Mouse (Mus musculus) midbrain, embryonic 10.5 days (tissue): ENCODE data around the gene Gpc1. TPM values are rescaled to one million over a fixed set of nuclear protein-coding genes. Genes with fewer than 3 reads are reported as not detected.

ENCODE experiments used
- DNase-seq: peaks from one replicate; pipeline ENCODE4 v3.0.0-alpha.2; 2017; ENCODE audit warnings: low spot score
- H3K27ac ChIP-seq: fragments of 300-500 bp; sonication (generic); replicated peaks from 2 replicates; pipeline ENCODE4 v1.5.1; 2016; ENCODE audit warnings: mild to moderate bottlenecking
- H3K27me3 ChIP-seq: fragments of 300-500 bp; sonication (generic); 2 replicates; pipeline ENCODE4 v1.6.1; 2016; ENCODE audit warnings: low read depth, mild to moderate bottlenecking; ENCODE audit not compliant: poor library complexity, severe bottlenecking
- H3K36me3 ChIP-seq: fragments of 300-500 bp; sonication (generic); 2 replicates; pipeline ENCODE4 v1.6.1; 2016; ENCODE audit warnings: mild to moderate bottlenecking, moderate library complexity
- H3K4me1 ChIP-seq: fragments of 300-500 bp; sonication (generic); 2 replicates; pipeline ENCODE4 v1.6.1; 2016
- H3K4me3 ChIP-seq: fragments of 300-500 bp; sonication (generic); 2 replicates; pipeline ENCODE4 v1.5.1; 2016; ENCODE audit warnings: mild to moderate bottlenecking, moderate library complexity
- H3K9me3 ChIP-seq: fragments of 300-500 bp; sonication (generic); replicated peaks from 2 replicates; pipeline ENCODE4 v1.6.1; 2016; ENCODE audit warnings: mild to moderate bottlenecking
- WGBS: fragments of 180-500 bp; shearing (Covaris S2); methylation state at CpG from one replicate; pipeline ENCODE4 v1.1.7; 2016; 5-methylcytosine and 5-hydroxymethylcytosine counted together
- polyA plus RNA-seq: library from polyadenylated mRNA; unstranded; fragments of >200 nt; fragmentation: Nextera tagmentation; extraction: Ambion mirVana; gene quantifications from 2 replicates; pipeline ENCODE4 v1.2.1, GENCODE M21; 2016

The Gpc1 gene
- polyA plus RNA-seq, 1 experiment from 2014 or later = 65.5 TPM

DNA sequence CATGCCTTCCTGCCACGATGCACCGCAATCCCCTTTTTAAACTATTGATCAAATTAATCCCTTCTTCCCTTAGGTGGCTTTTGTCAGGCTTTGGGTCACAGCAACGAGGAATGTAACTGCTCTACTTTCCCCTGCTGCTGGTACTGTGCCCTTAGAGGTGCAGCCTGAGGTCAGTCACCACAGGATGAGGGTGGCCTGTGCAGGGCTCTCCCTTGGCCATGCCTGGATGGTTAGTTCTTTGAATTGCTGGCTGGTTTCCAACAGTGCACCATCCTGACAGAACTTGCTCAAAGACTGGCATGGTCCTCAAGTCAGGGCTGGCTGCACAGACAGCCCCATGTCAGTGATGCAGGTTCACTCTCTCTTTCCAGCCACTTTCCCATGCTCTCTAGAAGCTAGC is 42.6 kb downstream of the Gpc1 start:
- H3K27me3 ChIP-seq = no peaks in the 10 kb centered on the region
- no peaks in the 10 kb centered on the region for H3K9me3 ChIP-seq
- H3K4me1 ChIP-seq = peaks cover 9% of the 10 kb centered on the region
- 62% methylated on average over 3 of the region's 3 CpGs for WGBS
- H3K36me3 ChIP-seq = no peaks in the 10 kb centered on the region
- no peak for DNase-seq
- H3K27ac ChIP-seq = no peak overlapping the region
- H3K4me3 ChIP-seq = no peak overlapping the region

DNA sequence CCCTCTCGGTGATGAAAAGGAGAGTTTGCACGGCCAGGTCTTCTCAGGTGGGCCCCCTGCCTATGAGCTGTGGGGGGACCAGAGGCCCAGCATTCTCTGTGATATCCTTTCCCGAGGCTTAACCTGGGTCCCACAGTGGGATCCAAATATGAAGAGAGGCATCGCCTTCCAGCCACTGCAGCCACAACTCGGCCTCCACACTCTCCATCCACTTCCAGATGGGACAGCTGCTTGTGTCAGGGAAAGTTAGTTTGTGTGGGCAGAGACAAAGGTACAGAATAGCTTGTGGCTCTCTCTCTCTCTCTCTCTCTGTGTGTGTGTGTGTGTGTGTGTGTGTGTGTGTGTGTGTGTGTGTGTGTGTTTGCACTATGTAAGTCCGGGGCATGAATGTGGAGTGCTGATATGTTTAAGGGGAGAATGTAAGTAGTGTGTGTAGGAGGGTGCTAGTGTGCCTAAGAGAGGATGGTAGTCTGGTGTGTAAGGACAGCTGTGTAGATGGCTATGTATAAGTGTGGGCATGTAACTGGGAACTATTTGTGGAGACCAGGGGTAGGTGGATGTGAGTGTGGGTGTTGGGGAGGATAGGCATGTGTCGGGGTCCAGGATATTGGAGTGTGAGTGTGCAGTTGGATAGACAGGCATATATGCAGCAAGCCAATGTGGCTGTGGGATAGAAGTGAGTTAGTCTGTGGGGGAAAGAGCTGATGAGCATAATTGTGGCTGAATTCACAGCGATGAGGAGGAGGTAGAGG is 44.1 kb downstream of the Gpc1 start:
- no peaks in the 10 kb centered on the region for H3K36me3 ChIP-seq
- H3K4me1 ChIP-seq = peaks cover 9% of the 10 kb centered on the region
- 87% methylated on average over 8 of the region's 8 CpGs for WGBS
- DNase-seq = no peak
- no peaks in the 10 kb centered on the region for H3K9me3 ChIP-seq
- H3K4me3 ChIP-seq = no peak overlapping the region
- H3K27me3 ChIP-seq = no peaks in the 10 kb centered on the region
- no peak overlapping the region for H3K27ac ChIP-seq

DNA sequence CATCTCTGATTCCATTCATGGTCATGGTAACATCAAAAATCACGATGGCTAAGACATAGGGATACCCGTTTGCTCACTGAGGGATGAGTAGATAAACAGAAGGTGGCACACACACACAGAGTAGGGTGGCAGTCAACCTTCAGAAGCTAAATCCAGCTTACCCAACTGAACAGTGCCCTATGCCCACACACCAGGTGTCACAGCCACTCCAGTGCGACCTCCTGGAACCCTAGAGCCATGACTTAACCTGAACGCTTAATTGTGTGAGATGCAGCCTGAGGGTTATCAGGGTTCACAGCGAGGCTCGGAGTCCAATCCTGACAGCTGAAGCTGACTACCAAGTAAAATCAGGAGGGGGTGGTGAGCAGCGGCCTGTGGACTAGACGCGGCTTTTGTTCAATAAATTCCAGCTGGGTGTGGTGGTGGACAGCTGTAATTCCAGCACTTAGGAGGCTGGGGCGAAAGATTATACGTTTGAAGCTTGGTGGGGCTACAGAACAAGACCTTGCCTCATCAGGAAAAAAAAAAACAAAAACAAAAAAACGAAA is 46.1 kb downstream of the Gpc1 start:
- no peak overlapping the region for H3K27ac ChIP-seq
- H3K4me3 ChIP-seq = no peak overlapping the region
- no peaks in the 10 kb centered on the region for H3K9me3 ChIP-seq
- peaks cover 9% of the 10 kb centered on the region for H3K4me1 ChIP-seq
- H3K36me3 ChIP-seq = no peaks in the 10 kb centered on the region
- no peak for DNase-seq
- H3K27me3 ChIP-seq = no peaks in the 10 kb centered on the region
- 76% methylated on average over 12 of the region's 12 CpGs for WGBS

DNA sequence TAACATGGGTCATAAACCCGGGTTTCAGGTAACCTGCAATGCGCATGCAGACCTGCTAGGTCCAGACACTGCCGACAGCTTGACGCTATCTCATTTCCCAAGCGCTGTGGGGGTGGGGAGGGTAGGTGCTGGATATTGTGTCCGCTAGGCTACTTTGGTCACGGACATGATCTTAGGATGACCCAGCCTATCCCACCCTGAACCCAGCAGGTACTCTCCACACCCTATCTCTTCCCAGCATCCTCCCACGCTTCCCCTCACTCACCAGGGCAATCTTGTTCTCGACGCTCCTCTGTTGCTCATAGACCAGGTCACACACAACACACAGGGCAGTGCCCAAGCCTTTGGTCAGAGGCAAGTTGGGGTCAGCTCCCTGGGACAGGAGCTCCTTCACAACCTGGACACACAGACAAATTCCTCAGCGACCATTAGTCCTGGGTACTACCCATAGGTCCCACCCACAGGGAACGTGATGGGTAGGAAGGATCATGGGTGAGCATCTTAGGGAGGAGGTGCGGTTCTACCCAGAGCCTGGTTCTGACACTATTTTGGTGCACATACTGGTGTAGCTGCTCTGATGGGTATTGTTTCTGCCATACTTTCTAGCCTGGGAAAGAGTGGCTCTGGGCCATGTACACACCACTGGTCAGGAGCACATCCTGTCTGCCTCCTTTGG is 46.8 kb downstream of the Gpc1 start:
- Histone ChIP-seq H3K4me1 (peaks cover 9% of the 10 kb centered on the region), H3K4me3 (no peak overlapping the region), H3K27me3 (no peaks in the 10 kb centered on the region), H3K9me3 (no peaks in the 10 kb centered on the region), H3K36me3 (no peaks in the 10 kb centered on the region), H3K27ac (no peak overlapping the region)
- WGBS = 88% methylated on average over 13 of the region's 13 CpGs
- no peak for DNase-seq

DNA sequence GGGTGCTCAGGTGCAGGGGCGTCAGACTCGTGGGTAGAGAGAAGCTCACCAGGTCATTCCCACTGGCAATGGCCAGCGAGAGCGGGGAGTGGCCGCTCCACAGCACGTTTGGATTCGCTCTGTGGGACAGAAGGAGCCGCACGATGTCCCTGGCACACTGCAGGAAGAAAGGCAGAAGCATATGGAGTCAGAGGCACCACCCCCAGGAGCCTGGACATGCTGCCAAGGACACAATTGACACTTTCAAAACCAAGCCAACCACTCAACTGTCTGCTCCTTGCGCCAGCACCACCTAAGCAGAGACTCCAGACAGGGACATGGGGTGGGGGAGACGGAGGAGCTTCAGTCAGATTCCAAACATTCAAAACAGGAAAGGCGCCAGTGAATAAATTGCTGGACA is 47.8 kb downstream of the Gpc1 start:
- no peaks in the 10 kb centered on the region for H3K9me3 ChIP-seq
- no peak overlapping the region for H3K27ac ChIP-seq
- H3K36me3 ChIP-seq = no peaks in the 10 kb centered on the region
- 89% methylated on average over 12 of the region's 12 CpGs for WGBS
- no peak for DNase-seq
- H3K4me3 ChIP-seq = no peak overlapping the region
- peaks cover 3% of the 10 kb centered on the region for H3K4me1 ChIP-seq
- no peaks in the 10 kb centered on the region for H3K27me3 ChIP-seq

DNA sequence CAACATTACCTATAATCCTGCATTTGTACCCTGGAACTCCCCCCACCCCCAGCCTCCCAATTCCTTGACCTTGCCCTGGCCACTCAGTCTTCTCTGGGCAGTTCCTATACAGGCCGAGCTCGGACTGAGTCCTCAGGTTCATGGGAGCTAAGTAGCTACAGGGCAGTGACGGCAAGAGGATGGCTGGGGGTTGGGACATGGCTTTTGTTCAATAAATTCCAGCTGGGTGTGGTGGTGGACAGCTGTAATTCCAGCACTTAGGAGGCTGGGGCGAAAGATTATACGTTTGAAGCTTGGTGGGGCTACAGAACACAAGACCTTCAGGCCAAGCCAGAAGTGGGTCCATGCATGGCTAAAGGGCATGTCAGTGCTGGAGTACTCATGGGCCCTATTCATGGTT is 48.7 kb downstream of the Gpc1 start:
- 88% methylated on average over 5 of the region's 5 CpGs for WGBS
- DNase-seq = no peak
- Histone ChIP-seq H3K9me3 (no peaks in the 10 kb centered on the region), H3K27ac (no peak overlapping the region), H3K36me3 (no peaks in the 10 kb centered on the region), H3K4me3 (no peak overlapping the region), H3K27me3 (no peaks in the 10 kb centered on the region), H3K4me1 (no peaks in the 10 kb centered on the region)

DNA sequence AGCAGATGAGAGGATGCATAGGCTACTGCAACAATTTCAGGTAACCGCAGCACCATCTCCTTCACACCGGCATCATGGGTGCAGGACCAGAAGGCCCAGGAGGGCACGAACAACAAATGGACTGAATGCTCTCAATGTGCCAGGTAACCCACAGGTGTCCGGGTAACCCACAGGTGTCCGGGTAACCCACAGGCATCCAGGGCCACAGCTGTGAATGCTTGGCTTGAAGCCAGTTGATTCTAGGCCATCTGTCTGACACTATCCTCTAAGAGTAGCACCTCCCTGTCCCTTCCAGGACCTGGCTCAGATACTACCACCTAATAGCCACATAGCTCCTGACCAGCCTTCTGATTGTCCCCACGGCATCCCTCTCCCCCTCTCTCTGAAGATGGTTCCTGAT is 50.5 kb downstream of the Gpc1 start:
- H3K4me1 ChIP-seq = no peaks in the 10 kb centered on the region
- 91% methylated on average over 6 of the region's 6 CpGs for WGBS
- no peaks in the 10 kb centered on the region for H3K27me3 ChIP-seq
- H3K4me3 ChIP-seq = no peak overlapping the region
- H3K27ac ChIP-seq = no peak overlapping the region
- no peaks in the 10 kb centered on the region for H3K36me3 ChIP-seq
- H3K9me3 ChIP-seq = no peaks in the 10 kb centered on the region
- DNase-seq = no peak

DNA sequence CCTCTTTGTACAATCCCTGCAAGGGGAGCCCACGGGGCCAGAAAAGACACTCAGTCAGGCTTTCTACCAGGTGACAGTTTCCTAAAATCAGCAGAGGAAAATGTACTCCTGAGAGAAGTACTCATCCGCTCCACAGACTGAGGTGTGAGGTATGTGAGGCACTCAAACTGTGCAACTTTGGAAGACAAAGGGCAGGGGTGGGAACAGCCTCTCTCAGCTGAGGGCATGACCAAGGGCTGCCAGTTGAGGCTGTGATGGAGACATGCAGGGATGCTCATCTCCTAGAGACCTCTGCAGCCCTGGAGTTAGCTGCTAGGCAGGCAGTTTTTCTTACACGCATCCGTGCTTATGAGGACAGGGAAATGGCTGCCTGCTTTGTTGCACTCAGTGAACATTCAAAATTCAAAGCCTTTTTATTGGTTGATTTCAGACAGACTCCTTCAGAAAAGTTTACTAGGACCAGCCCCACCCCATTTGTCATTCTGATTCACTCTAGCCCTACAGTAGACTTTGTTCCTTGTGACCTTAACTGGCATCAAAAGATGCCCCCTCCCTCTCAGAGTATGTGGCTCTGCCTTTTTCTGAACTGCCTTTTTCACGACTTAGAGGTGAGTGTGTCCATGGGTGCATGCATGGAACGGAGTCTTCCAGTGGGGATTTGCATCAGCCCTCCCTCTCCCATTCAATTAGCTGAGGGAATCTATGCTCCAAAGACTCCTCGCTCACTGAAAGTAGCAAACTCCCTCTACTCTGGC is 57.6 kb downstream of the Gpc1 start:
- no peaks in the 10 kb centered on the region for H3K27me3 ChIP-seq
- no peaks in the 10 kb centered on the region for H3K4me1 ChIP-seq
- no peak overlapping the region for H3K4me3 ChIP-seq
- H3K9me3 ChIP-seq = no peaks in the 10 kb centered on the region
- H3K27ac ChIP-seq = no peak overlapping the region; the same call in 1 of the 2 replicates
- no peaks in the 10 kb centered on the region for H3K36me3 ChIP-seq
- DNase-seq = no peak
- 73% methylated on average over 7 of the region's 7 CpGs for WGBS

DNA sequence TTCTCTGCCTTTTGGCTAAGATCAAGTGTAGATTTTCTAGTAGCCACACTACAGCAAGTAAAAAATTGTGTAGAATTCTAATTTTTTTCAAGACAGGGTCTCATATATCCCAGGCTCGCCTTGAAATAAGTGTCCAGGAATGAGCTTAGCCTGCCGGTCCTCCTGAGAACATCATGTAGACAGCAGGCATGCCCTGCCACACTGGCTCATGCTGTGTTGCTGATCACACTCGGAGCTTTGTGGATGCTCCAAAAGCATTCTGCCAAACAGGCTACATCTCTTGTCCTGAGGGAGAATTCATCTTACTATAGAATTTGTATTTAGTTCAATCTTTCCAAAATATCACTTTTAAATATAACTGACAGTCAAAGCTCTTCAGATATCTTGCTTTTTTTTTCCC is 61.3 kb downstream of the Gpc1 start:
- Histone ChIP-seq H3K9me3 (no peaks in the 10 kb centered on the region), H3K4me3 (no peak overlapping the region), H3K4me1 (no peaks in the 10 kb centered on the region), H3K27ac (no peak overlapping the region), H3K36me3 (no peaks in the 10 kb centered on the region), H3K27me3 (peaks cover 5% of the 10 kb centered on the region; the same call in 1 of the 2 replicates)
- DNase-seq = no peak
- WGBS = 70% methylated on average over 3 of the region's 3 CpGs

DNA sequence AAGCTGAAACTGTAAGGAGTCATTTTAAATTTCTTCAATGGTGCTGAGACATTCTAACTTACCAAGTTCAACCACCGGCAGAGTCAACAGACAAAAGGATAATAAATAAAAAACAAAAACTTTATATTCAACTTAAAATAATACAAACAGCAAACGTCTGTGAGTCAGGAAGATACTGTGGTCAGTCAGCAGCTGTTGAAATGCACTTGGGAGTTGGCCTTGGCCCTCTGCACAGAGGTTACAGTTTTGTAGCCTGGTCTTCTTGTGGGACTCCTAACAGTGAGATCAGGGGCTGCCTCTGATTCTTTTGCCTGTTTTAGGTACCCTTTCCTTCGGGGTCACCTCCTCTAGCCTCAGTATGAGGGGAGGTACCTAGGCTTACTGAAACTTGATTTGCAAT is 62.5 kb downstream of the Gpc1 start:
- H3K27ac ChIP-seq = no peak overlapping the region
- 75% methylated on average over 3 of the region's 3 CpGs for WGBS

DNA sequence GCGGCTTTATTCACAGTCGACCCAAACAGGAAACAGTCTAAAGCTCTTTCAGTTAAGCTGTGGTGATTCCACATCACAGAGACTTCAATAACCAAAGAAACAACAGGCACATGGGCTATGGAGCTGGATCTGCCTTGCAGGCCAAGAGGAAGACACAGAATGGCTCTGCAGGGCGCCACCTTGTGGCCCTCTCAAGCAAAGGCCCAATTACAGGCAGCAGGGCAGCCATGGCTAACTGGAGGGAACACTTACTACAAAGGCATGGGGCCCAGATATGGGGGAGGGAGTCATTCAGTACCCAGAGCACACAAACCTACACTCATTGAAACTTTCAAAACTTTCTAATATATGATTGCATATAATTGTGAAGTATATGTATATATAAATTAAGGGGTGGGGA is 63.6 kb downstream of the Gpc1 start:
- Histone ChIP-seq H3K36me3 (no peaks in the 10 kb centered on the region), H3K27me3 (peaks cover 23% of the 10 kb centered on the region), H3K4me3 (no peak overlapping the region), H3K27ac (no peak overlapping the region), H3K9me3 (no peaks in the 10 kb centered on the region), H3K4me1 (no peaks in the 10 kb centered on the region)
- 10% methylated on average over 3 of the region's 3 CpGs for whole genome bisulfite sequencing
- DNase-seq = peak; percentile 82

More for the DNA sequence above, 62.5 kb downstream of the Gpc1 start:
- Histone ChIP-seq H3K9me3 (no peaks in the 10 kb centered on the region), H3K4me1 (no peaks in the 10 kb centered on the region), H3K4me3 (no peak overlapping the region), H3K36me3 (no peaks in the 10 kb centered on the region), H3K27me3 (peaks cover 12% of the 10 kb centered on the region; the same call in 1 of the 2 replicates)
- no peak for DNase-seq

DNA sequence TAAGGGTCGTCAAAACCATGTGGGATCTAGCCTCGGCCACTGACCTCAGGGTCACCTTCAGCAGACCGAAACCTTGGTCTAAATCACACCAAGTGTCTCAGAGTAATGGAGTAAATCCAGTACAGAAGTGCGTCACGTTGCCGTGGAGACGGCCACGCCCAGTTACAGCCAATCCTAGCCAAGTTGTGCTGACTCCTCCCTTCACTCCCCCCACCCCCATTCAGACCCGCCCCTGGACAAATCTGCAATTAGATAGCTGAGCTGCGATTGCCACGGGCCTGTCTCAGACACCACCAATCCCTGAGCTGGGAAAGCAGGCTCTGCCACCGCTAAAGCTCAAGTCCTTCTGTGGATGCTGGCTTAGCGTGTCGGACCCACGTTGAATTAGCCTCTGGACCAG is 71.3 kb downstream of the Gpc1 start, which contains the start of gene Ankmy1:
Ankmy1 (minus strand) TSS at position 121 of the 400 bp plus-strand sequence.
- DNase-seq = peak; percentile 78
- Histone ChIP-seq H3K36me3 (no peaks in the 10 kb centered on the region), H3K4me1 (peaks cover 31% of the 10 kb centered on the region), H3K27me3 (peaks cover 55% of the 10 kb centered on the region), H3K27ac (no peak within 1 kb of the TSS), H3K9me3 (no peaks in the 10 kb centered on the region), H3K4me3 (peak within 1 kb of the TSS; percentile 48)
- 1% methylated on average over 15 of the region's 15 CpGs for WGBS
